Mouse (Mus musculus) embryo, embryonic 11.5 days (tissue): ENCODE results near the gene Fbxw21.
"Not testable (repeated sequence)": the region's sequence is repeated elsewhere in the genome, so short reads cannot be mapped to it uniquely, and the experiment has no call there.

Experiments used
- DNase-seq: peaks from one replicate; pipeline ENCODE4 v3.0.0-alpha.2; 2012; ENCODE audit warnings: low read depth, low spot score

Gene Fbxw21

GRCm38 (mm10) chr9:109161941-109162340 lies at the start of gene Fbxw21:
Gene Fbxw21 (minus strand): TSS chr9:109162041.
- DNase-seq = no peak

- DNase-seq = not testable (repeated sequence)
These were observed 39.5 kb upstream of the Fbxw21 start for GRCm38 (mm10) chr9:109201347-109201746.

GRCm38 (mm10) chr9:109200349-109200748 lies 38.5 kb upstream of the Fbxw21 start:
- no peak for DNase-seq

GRCm38 (mm10) chr9:109199353-109199752 lies 37.5 kb upstream of the Fbxw21 start:
- no peak for DNase-seq

- not testable (repeated sequence) for DNase-seq
These were observed 34.0 kb upstream of the Fbxw21 start, which contains the start of gene Fbxw13 for GRCm38 (mm10) chr9:109195875-109196274. Gene Fbxw13 (minus strand): TSS chr9:109195975.

GRCm38 (mm10) chr9:109177208-109177607 lies 15.4 kb upstream of the Fbxw21 start:
- DNase-seq = no peak

GRCm38 (mm10) chr9:109176301-109176700 lies 14.5 kb upstream of the Fbxw21 start:
- DNase-seq = no peak

GRCm38 (mm10) chr9:109167316-109167715 lies 5.5 kb upstream of the Fbxw21 start:
- DNase-seq = no peak

- not testable (repeated sequence) for DNase-seq
These were observed 21.4 kb downstream of the Fbxw21 start for GRCm38 (mm10) chr9:109140414-109140813.

- no peak for DNase-seq
These were observed 31.8 kb downstream of the Fbxw21 start for GRCm38 (mm10) chr9:109130076-109130475.

GRCm38 (mm10) chr9:109128211-109128610 lies 33.6 kb downstream of the Fbxw21 start:
- DNase-seq = peak; percentile 11

GRCm38 (mm10) chr9:109127076-109127475 lies 34.8 kb downstream of the Fbxw21 start:
- no peak for DNase-seq

GRCm38 (mm10) chr9:109125481-109125880 lies 36.4 kb downstream of the Fbxw21 start:
- DNase-seq = no peak

GRCm38 (mm10) chr9:109125043-109125442 lies 36.8 kb downstream of the Fbxw21 start:
- DNase-seq = no peak

GRCm38 (mm10) chr9:109124164-109124563 lies 37.7 kb downstream of the Fbxw21 start:
- DNase-seq = no peak

- DNase-seq = no peak
These were observed 38.6 kb downstream of the Fbxw21 start for GRCm38 (mm10) chr9:109123266-109123665.

GRCm38 (mm10) chr9:109122553-109123085 lies 39.2 kb downstream of the Fbxw21 start:
- DNase-seq = peak; percentile 27

- no peak for DNase-seq
These were observed 40.9 kb downstream of the Fbxw21 start for GRCm38 (mm10) chr9:109120956-109121355.

- DNase-seq = no peak
These were observed 42.3 kb downstream of the Fbxw21 start for GRCm38 (mm10) chr9:109119571-109119970.

GRCm38 (mm10) chr9:109118106-109118505 lies 43.7 kb downstream of the Fbxw21 start:
- DNase-seq = no peak

- DNase-seq = no peak
These were observed 45.6 kb downstream of the Fbxw21 start for GRCm38 (mm10) chr9:109116205-109116604.

- DNase-seq = no peak
These were observed 47.0 kb downstream of the Fbxw21 start for GRCm38 (mm10) chr9:109114871-109115270.

- no peak for DNase-seq
These were observed 47.6 kb downstream of the Fbxw21 start for GRCm38 (mm10) chr9:109114276-109114675.

GRCm38 (mm10) chr9:109113331-109113730 lies 48.5 kb downstream of the Fbxw21 start:
- DNase-seq = no peak
